Mouse (Mus musculus): ENCODE results near the gene Dnajb13.
"Not testable (repeated sequence)": the region's sequence is repeated elsewhere in the genome, so short reads cannot be mapped to it uniquely, and the experiment has no call there.

Dnajb13 gene

GRCm38 (mm10) chr7:100487301-100487700 is 27.5 kb downstream of the Dnajb13 start:
- DNase-seq (ENCODE audit: low spot score) = no peak

DNA sequence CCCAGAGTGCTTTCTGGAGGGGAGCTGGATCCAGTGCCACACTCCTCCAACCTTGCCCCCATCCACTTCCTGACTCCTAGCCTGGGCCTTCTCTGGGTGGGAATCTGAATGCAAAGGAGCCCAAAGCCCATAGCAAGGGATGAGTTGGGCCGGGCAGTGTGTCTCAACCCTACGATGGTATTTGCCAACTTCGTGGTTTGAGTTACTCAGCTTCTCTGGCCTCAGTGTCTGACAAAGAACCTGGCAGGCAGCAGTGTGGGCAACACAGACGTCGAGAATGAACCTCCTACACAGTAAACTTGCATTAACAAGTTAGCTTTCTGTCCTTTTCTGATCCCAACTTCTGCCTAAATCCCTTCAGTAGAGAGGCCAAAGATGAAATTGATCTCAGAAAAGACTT is 30.3 kb downstream of the Dnajb13 start:
- DNase-seq (ENCODE audit: low spot score) = no peak

- DNase-seq (ENCODE audit: low spot score) = not testable (repeated sequence)
These were observed 32.7 kb downstream of the Dnajb13 start for GRCm38 (mm10) chr7:100482046-100482445.

DNA sequence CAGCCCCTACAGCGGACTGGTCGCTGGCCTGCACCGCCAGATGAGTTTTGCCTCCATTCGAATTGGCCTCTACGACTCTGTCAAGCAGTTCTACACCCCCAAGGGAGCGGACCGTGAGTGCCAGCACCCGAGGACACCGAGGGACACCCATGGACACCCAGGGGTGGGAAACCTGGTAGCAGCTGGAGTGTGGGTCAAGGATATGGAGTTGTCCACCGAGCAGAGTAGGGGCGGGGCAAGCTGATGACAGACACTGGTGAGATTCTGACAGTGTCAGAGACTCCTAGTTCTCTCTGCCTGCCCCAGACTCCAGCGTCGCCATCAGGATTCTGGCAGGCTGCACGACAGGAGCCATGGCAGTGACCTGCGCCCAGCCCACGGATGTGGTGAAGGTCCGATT is 34.6 kb downstream of the Dnajb13 start:
- no peak for DNase-seq (ENCODE audit: low spot score)

DNA sequence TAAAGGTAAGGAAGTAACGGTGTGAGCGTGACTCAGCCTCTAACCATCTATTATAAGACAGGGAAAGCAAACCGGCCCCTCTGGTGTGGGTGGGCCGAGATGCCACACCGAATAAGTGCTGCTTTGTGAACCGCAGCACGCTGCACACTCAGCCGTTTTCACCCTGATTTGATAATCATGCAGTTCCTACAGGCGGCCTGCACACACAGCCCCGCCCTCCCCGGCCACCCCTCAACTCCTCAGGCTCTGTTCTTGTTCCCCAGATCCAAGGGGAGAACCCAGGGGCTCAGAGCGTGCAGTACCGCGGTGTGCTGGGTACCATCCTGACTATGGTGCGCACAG is 35.0 kb downstream of the Dnajb13 start:
- DNase-seq (ENCODE audit: low spot score) = no peak

DNA sequence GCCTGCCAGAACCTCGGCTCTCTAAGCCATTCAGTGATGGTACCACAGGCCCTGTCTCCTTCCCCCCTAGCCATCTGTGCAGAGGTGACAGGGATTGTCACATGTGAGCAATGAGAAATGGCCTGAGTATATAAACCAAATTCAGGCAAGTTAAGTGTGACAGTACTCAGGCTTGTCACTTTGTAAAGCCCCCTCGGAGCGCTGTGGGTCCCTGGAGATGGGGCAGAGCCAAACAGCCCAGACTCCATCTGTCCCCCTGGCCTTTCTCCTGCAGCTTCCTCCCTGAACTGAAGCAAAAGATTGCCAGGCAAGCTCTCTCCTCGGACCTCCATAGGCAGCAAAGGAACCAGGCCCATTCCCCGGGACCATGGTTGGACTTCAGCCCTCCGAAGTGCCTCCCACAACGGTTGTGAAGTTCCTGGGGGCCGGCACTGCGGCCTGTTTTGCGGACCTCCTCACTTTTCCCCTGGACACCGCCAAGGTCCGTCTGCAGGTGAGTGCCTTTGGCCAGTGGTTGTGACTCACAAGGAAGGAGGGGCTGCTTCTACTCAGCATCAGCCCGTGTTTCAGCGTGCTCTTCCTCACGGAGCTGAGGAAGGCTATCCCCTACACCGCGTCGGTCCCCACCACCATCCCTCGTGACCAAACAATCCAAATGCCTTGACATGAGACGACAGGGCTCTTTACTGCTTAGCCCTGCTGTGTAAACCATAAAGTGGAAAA is 35.5 kb downstream of the Dnajb13 start:
- DNase-seq (ENCODE audit: low spot score) = no peak

GRCm38 (mm10) chr7:100474680-100475079 is 40.1 kb downstream of the Dnajb13 start:
- no peak for DNase-seq (ENCODE audit: low spot score)

GRCm38 (mm10) chr7:100473846-100474454 is 40.8 kb downstream of the Dnajb13 start:
- DNase-seq (ENCODE audit: low spot score) = no peak

GRCm38 (mm10) chr7:100472777-100473176 is 42.0 kb downstream of the Dnajb13 start, which contains the start of gene Ucp3:
Ucp3 (plus strand) TSS chr7:100472990.
- no peak for DNase-seq (ENCODE audit: low spot score)

DNA sequence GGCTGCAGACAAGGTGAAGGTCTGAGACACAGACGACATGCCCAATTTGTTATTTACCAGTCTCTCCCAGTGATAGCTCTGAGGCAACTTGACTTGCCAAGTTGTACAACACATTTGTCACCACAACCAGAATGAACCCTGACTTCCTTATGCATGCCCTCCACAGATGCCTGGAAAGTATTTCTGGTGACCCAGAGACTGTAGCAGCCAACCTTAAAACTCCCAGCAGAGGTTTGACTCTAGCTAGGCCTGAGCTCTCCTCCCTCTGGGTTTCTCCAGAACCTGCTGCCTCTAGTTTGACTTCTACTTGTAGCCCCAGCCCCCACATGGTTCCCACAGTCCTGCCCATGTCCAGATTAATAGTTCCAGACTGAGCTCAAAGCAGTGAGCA is 43.4 kb downstream of the Dnajb13 start:
- DNase-seq (ENCODE audit: low spot score) = no peak

GRCm38 (mm10) chr7:100470796-100471406 is 43.9 kb downstream of the Dnajb13 start:
- DNase-seq (ENCODE audit: low spot score) = no peak

DNA sequence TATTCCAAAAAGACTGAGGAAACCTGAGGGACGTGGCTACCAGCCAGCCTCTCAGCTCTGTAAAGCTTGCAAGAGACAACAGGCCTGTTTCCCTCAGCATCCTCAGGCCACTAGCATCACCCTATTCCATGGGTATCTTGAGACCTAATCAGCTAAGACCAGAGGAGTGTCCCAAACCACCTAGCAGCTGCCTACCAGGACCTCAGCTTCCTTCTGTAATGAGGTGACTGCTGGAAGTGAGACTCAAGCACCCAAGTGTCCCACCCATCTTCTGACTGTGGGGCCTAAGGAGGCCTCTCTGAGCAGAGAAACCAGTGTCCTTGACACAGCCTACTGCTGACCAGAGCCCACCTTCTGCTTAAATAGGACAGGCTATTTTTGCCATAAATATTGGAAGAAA is 45.3 kb downstream of the Dnajb13 start:
- DNase-seq (ENCODE audit: low spot score) = no peak

DNA sequence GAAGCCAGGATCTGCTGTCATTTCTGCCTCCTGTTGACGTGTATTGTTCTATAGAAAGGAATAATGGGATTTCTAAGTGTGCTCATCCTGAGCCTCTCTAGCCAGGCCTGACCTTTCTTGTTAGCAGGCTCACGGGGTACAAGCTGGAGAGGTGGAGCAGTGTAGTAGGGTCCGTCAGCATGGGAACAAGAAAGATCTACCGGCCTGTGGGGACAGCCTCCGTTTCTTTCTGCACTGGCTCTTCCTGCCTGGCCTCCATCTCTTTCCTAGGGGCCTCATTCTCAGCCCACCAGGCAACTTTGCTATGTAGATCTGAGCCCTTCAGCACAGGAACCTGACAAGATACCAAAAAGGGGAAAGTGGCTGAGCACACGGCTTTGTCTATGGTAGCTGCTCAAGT is 46.0 kb downstream of the Dnajb13 start:
- DNase-seq (ENCODE audit: low spot score) = no peak

GRCm38 (mm10) chr7:100466781-100467510 is 47.8 kb downstream of the Dnajb13 start:
- DNase-seq (ENCODE audit: low spot score) = no peak

- DNase-seq (ENCODE audit: low spot score) = peak; percentile 76
These were observed 49.0 kb downstream of the Dnajb13 start for GRCm38 (mm10) chr7:100465656-100466309.

- DNase-seq (ENCODE audit: low spot score) = no peak
These were observed 49.5 kb downstream of the Dnajb13 start for GRCm38 (mm10) chr7:100465248-100465647.

DNA sequence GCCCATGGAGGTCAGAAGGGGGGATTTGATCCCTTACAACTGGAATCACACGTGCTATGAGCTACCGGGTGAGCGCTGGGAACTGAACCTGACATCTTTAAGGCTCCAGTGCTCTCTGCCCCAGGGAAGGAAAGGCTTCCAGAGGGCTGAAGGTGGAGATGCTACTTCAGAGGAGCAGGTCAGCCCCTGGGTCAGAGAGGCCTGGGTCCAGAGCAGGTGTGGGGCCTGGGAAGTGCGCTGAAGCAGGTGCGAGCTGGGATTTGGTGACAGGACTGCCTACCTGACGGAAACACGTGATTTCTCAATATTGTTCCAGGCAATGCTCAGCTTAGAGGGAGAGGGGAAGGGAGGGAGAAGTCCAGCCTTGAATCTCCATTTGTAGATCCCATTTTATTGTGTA is 50.5 kb downstream of the Dnajb13 start:
- DNase-seq (ENCODE audit: low spot score) = no peak

DNA sequence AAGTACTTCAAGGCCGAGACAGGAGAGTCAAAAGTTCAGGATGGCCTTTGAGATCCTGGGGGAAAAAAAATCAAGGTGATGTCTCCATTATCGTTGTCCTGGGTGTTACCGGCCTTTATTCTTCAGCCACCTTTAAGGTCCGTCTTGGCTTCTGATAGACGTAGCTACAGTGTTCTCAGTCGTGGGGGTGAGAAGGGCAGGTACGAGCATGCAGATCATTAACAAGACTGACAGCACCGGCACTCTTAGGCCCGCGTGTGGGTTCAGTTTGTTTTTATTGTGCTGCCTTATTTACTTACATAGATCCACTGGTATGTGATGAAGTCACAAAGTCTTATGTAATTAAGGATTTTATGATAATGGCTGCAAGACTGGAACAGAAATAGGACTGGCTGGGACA is 51.0 kb downstream of the Dnajb13 start:
- DNase-seq (ENCODE audit: low spot score) = no peak

DNA sequence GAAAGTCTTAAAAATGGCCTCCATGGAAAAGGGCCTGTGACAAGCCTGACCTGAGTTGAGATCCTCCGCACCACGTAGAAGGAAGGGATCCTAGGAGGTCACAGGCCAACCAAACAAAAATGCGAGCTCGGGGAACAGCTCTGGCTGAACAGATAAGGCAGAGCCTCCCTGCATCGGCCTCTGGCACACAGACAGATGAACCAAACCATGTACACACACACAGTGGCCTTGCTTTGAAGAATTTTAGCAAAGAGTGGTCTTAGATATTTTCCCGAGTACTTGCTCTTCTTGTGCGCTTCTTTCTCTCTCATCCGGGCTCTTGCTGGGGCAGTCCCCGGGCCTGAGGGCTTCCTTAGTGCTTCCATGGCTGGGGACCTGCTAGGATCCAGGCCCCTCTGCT is 51.6 kb downstream of the Dnajb13 start:
- no peak for DNase-seq (ENCODE audit: low spot score)

GRCm38 (mm10) chr7:100461621-100462151 is 53.1 kb downstream of the Dnajb13 start:
- DNase-seq (ENCODE audit: low spot score) = peak; percentile 68

GRCm38 (mm10) chr7:100459862-100460261 is 54.9 kb downstream of the Dnajb13 start:
- DNase-seq (ENCODE audit: low spot score) = no peak

DNA sequence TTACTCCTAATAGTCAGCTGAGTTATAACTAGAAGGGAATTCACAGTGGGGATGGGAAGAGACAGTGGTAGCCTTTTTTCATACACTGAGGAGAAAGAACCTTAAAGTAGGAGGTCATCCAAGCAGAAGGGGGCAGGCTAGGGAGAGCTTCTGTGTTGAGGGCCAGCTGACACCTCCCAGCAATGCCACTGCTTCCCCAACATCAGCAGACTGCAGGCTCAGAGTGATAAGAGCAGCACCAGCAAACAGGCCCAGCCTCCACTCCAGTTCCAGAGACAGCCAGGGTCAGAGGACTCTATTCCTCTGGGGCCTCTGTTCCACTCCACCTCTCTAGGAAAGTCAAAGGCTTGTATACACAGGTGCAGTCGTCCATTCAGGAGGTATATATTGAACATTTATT is 56.6 kb downstream of the Dnajb13 start:
- DNase-seq (ENCODE audit: low spot score) = no peak

Measured in testis, postnatal 14 days (tissue).